Mouse (Mus musculus): ENCODE data around the gene Nit2. TPM values are rescaled to one million over a fixed set of nuclear protein-coding genes. Genes with fewer than 3 reads are reported as not detected.

The Nit2 gene
- total RNA-seq, 2 experiments from 2014 or later = 13.0 to 13.8 TPM

DNA sequence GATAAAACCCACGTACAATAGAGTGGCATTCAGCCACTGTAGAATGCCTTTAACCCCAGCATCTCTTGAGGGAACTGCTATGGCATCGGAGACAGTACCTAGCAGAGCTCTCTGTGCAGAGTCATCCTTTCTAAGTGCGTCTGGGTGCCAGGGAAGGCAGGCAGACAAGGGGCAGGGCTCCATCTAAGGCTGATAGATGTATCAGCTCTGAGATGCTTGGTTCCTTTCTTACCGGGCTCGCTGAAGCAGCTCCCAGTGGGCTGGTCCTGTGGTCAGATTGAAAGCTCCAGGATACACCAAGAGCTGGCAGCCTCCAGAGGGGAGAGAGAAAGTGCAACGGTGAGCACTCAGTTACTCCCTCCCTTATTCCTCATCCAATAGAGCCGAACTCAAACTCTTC, 7.3 kb downstream of the Nit2 start:
- DNase-seq = no peak

DNA sequence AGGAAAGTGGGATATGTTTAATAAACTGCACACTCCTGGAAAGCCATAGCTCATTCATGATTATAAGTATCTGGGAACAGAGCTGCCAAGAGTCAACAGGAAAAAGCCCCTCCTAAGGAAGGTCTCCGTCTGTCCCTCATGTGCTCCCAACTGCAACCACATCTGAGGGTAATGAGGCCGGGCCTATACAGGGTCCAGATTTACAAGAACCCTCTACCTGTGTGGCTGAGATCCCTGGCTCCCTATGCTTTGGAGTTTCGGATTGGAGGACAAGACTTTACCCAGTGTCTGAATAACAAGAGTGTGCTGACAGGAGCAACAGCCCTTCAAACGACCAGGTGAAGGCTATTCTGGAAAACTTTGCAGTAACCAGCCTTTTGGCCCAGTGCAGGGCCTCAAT, 9.4 kb downstream of the Nit2 start:
- DNase-seq = no peak

DNA sequence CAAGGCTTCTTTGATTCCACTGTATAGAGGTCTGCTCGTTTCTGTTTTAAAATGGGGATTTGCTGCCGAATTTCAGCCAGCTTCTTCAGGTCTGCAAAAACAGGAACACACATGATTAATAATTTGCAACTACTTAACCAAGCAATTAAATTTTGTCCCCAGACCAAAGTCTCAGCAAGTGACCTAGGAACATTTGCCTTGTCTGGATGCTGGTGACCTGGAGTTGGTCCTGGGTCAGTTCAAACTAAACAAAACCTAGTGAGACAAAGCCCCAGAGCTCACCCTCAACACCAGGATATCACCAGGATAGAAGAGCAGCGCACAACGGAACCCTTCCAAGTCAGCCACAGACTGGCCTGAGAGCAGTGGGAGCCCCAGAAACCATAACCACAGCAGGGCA, 10.1 kb downstream of the Nit2 start:
- no peak for DNase-seq

DNA sequence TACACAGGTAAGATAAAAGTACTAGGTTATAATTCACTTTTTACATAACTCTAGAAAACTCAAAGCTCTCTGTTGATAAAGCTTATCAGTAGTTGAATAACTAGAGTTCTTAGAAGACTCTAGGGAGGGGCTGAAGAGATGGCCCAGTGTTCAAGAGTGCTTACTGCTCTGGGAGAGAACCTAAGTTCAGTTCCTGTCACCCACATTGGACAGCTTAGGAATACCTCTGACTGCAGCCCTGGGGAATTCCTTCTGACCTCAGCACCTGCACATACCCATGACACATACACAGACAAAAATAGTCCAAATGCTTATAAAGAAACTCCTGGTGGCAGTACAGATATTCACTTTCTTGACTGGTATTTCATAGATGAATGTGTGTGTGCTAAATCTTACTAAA, 11.2 kb downstream of the Nit2 start:
- no peak for DNase-seq

DNA sequence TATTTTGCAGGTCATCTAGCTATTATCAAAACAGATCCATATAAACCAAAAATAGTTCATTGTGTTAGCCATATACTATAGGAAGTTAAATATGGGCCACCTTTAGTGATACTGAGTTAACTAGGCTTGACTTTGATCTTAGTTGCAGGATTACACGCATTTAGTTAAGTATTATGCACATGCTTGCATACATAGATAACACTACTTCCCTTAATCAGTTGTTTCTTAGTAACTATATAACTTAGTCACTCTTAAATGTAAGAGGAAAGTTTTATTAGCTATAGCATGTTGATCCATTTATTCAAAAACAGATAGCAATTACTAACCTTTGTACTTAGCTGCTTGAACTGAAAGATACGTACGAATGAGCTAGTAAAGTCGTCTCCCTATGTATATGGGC, 15.7 kb downstream of the Nit2 start:
- DNase-seq = no peak

DNA sequence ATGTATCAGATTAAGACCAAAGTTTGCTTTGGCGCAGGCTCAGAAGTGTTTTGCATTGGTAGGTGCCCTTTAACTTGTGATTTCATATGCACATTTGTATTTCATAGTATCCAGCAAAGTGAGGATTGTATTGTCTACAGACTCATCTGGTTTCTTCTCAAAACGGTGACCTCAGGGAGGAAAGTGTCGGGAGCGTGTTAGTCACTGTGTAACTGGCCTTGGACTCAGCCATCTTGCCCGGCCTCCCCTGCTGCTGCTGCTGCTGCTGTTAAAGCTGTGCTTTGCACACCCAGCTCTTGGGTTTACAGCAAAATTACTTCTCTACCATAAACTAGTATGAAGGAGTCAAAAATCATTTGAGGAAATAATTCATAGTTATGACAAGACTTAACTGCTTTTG, 22.4 kb downstream of the Nit2 start:
- no peak for DNase-seq

DNA sequence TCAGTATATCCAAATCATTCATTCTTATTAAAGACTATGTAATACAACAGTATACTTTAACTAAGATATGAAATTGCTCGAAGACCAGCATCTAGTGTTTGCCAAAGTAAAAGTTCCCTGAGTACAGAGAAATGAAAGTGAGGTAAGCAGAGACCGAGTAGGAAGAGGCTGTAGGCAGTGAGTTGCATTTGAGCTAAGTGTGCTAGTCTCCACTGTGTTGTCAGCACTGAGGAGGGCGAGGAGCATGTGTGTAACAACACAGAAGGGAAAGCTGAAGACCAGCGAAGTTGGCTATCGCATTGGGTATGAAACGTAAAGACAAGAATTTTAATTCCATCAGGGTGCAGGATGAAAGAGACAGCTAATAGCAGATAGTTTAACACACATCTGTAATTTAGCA, 33.5 kb downstream of the Nit2 start:
- no peak for DNase-seq

DNA sequence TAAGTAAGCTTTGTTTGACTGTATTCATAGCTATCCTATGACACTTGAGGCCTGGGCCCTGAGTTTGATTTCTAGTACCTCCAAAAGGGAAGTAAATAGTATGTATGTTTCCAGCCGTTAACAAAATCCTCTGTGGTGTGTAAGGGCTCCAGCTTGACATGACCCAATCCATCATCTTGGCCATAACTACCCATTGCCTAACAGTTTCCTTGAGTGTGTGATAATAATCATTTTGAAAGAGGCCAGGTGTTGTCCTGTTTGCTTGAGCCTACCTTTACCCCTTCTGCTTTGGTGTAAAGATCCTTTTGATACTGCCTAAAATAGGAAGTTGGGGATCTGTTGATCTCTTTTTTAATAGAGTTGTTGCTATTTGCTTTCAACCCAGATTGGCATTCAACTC, 34.8 kb downstream of the Nit2 start:
- no peak for DNase-seq

DNA sequence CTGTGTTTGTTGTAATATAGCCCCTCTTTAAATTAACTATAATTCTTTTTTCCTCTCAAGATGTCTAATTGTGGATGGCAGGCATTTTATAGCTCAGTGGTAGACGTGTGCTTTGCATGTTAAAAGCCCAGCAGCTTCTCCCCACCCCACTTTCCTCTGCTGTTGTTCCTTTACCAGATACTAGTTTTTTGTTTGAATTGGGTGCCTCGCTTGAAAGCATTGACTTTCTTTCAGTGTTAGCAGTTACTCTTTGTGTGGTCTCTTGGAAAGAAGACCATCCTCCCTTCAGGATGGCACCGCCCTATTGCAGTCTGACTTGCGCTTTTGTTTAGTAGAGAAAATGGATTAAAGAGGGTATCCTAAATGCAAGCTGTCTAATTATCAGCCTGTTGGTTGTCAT, 35.6 kb downstream of the Nit2 start:
- no peak for DNase-seq

DNA sequence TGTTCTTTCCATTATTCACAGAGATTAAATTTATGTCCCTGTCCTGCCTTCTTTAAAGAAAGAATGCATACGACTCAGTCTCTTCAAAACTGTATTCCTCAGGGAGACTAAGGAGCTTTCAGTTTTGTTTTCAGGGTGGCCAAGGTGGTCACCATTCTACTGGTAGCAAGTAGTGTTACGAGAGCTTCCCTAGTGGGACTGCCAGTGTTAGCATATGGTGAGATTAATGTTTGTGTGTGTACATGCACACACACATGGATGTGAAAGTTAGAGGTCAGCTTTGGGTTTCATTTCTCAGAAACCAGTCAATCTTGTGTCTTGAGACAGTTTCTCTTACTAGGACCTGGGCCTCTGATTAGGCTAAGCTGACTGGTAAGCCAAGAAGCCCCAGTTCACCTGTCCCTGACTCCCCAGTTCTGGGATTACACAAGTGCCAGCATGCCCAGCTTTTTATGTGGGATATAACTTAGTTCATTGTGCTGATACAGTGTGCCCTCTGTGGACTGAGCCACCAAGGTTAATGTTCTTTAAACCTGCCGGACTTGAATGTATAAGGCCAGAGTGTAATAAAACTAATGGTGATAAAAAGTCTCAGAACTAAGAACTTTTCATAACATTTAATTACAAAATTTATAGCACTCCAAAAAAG, 36.3 kb downstream of the Nit2 start:
- no peak for DNase-seq

DNA sequence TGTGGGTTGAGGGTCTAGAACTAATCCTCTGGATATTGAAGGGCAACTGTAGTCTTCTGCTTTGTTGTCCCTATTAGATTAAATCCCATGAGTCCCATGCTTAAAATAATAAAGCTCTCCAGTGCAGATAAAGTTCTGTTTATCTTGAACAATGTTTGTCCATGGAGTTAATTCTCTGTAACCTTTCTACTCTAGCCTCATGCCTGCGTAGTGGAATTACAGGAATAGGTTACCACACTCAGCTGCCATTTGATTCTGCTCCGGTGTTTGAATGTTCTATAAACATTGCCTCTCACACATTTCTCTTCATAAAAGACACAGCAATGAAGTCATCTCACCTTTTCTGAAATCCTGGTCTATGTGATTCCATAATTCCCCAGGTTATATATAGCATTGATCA, 39.3 kb downstream of the Nit2 start:
- no peak for DNase-seq

DNA sequence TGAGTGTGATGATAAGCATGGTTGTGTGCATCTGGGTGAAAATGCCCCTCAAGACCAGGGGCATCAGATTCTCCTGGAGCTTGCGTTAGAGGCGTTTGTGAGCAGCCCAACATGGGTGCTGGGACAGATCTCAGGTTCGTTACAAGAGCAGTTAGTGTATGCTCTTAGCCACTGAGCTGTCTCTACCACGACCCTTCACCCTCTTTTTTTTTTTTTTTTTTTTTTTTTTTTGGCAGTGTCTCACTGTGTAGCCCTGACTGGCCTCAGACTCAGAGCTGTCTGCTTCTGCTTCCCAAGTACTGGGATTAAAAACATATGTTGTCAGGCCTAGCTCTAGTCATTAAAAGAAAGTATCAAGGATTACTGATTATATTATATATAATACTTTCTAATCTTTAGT, 40.9 kb downstream of the Nit2 start:
- no peak for DNase-seq

DNA sequence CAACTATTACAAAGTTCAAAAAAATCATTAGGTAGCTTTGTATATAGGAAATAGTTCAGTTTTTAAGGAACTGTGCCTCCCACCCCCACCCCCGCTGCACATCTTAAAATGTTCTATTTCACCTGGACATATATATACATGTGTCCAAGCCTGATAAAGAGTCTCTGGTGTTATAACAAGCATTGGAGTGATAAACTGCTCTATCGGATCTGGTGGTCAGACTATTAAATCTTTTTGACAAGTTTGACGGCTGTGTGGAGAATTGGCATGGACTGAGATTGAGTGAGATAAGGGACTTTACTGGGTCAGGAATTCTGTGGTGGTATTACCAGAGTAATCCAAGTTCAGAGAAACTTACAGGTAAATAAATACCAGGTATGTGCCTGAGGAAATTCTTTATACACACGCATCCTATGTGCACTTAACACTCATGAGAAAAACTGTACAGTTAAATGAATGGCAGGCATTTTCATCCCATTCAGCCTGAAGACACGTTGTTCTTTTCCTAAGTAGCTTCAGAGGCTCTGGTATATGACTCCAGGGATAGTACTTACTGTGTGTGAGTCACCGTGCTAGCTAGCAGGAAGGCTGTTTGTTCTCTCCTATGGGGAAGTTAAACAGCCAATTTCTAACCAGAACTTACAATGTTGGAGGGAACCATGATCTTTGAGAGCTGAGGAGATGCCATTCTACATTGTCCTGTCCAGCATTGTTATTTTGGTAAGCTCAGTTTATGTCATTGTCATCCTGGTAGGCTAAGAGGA, 44.3 kb downstream of the Nit2 start:
- no peak for DNase-seq

DNA sequence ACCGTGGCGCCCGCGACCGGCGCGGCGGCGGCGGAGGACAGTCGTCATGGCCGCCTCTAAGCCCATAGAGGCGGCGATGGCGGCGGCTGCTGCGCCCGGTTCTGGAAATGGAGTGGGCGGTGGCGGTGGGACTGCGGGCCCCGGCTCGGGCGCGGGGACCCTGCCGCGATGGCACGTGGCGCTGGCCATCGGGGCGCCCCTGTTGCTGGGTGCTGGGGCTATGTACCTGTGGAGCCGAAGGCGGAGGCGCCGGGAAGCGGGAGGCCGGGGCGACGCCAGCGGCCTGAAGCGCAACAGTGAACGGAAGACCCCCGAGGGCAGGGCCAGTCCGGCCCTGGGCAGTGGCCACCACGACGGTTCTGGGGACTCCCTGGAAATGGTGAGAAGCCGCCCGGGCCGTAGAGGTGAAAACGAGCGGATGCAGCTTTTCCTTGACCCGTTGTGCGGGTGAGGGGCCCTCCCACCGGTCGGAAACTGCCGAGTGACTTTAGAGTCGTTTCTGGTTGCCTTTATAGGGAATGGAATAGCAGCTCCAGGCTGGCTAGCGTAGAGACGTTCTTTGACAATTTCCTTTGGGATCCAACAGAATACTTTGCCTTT, 45.2 kb downstream of the Nit2 start:
- DNase-seq = no peak

DNA sequence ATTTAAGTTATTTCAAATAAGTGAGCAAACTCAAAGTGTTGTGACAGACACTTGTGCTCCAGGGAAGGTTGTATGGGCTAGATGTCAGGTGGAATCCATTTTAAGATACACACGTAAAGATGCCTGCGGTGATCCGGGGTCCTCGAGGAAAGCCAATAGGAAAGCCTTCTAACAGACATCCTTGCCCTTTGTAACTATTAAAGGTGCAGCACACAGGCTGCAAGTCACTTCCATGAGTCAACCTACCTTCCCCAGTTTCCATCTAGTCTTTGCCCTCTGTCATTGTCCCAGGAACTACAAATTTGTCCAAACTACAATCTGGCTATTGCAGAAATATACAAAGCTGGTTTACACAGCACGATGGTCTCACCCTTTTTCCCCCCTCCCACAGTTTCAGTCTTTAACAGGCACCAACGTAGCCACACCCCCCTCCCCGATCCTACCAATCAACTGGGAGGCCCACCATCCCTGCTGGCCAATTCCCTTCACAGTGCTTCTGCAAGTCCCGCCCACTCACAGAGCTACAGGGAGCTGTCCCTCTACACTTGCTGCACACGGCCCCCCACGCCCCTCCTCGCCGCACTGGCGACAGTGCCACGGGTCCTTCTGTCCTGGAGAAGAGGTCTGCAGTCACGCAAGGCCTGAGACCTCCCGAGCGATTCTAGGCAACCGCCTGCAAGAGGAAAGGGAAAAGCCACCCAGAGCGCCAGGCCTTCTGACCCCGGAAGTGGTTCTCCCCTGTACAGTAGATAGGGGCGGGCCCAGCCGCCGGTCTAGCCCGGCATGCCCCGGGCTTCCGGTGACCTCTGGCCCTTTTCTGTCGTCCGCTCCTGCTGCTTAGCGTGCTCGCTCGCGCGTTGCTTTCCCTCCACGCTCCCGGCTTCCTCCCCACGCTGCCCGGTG, 46.0 kb downstream of the Nit2 start, which contains the start of gene Tomm70a:
TSS of gene Tomm70a (plus strand) at position 791 of the 903 bp plus-strand sequence.
- peak; percentile 94 to 95 for DNase-seq

DNA sequence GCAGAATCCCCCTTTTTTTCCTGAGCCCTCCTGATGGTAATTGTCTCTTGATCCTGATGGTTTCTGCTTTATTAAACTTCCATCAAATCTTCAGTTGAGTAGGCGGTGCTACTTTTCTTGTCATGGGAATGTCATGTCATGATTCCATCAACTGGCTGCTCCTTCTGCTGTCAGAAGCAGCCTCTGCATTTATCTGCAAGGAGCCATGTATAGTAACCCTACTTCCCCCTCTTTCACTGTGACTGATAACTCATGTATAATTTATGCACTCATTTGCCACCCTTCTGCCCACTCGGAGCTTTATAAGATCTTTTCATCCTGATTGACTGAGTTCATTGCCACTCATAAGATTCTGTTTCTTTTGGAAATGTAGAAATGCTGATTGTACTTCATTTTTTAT, 49.6 kb downstream of the Nit2 start:
- DNase-seq = no peak

DNA sequence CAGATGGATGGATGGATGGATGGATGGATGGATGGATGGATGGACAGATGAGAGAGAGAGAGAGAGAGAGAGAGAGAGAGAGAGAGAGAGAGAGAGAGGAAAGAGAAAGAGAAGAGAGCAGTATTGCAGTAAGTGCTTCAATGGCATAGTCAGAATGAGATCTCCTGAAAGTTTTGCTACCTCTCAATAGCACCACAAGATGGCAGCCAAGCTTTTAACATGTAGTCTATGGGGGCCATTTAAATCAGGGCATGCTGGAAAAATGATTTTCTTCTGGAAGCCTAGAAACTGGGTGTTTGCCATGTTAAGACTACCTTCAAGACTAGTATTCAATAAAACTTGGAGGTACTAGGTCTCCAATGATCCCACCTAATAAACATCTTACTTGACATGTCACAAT, 51.1 kb downstream of the Nit2 start:
- no peak for DNase-seq

Other genes with a start within 250 kb of the Nit2 start
- gene Lnp1, start 239.3 kb downstream of the Nit2 start, total RNA-seq (2021) = 1 to 10 TPM in 1 of 2 experiments, not detected in 1; 1.8 TPM
- under 1 TPM in 1 of 2 experiments, not detected in 1; 0.25 TPM for gene Tmem45a2, start 96.0 kb downstream of the Nit2 start, total RNA-seq (2021)
- gene Tomm70a, start 45.6 kb downstream of the Nit2 start, total RNA-seq (2021) = 100 to 1,000 TPM in 1 of 2 experiments, 10 to 100 TPM in 1; 98.6 to 101 TPM
- 10 to 100 TPM; 43.6 to 52.4 TPM for gene Tbc1d23, start 64.2 kb upstream of the Nit2 start, total RNA-seq (2021)
- gene Tmem30c, start 125.5 kb upstream of the Nit2 start, total RNA-seq (2021) = under 1 TPM; 0.32 to 0.40 TPM
- gene Filip1l, start 185.8 kb upstream of the Nit2 start, total RNA-seq (2021) = 1 to 10 TPM; 2.9 to 4.0 TPM